Mouse (Mus musculus) B cell, adult (primary cell): Measurements from ENCODE around the gene Gm3127. TPM values are rescaled to one million over a fixed set of nuclear protein-coding genes. Genes with fewer than 3 reads are reported as not detected.

Experiments
- total RNA-seq: library from RNA; stranded (reverse); gene quantifications from 4 replicates; pipeline ENCODE4 v1.2.4, GENCODE M21; 2023; ENCODE audit not compliant: inconsistent age

Gm3127 gene
- not detected in 4 replicates for total RNA-seq

GRCm38 (mm10) chr14:4164730-4165129, at the start of gene Gm3127:
Gene Gm3127 (plus strand): TSS chr14:4165030.

GRCm38 (mm10) chr14:4182491-4183210, 17.8 kb downstream of the Gm3127 start, which contains the start of gene Gm2974:
Gene Gm2974 (plus strand): TSS chr14:4182576.

Other genes starting within 250 kb of the Gm3127 start
- not detected in 4 replicates for gene Gm3029, start 233.3 kb upstream of the Gm3127 start, total RNA-seq
- not detected in 4 replicates for gene Gm3095, start 201.5 kb upstream of the Gm3127 start, total RNA-seq
- gene Gm3099, start 166.6 kb upstream of the Gm3127 start, total RNA-seq: not detected in 4 replicates
- gene Gm5796, start 141.1 kb upstream of the Gm3127 start, total RNA-seq: not detected in 4 replicates
- gene Gm3115, start 80.9 kb upstream of the Gm3127 start, total RNA-seq: not detected in 4 replicates
- not detected in 4 replicates for gene Gm8108, start 54.5 kb upstream of the Gm3127 start, total RNA-seq
- gene Gm2974, start 17.5 kb downstream of the Gm3127 start, total RNA-seq: not detected in 4 replicates
- gene Gm3138, start 84.6 kb downstream of the Gm3127 start, total RNA-seq: not detected in 4 replicates
- not detected in 4 replicates for gene Gm3149, start 152.3 kb downstream of the Gm3127 start, total RNA-seq
- not detected in 4 replicates for gene 2610042L04Rik, start 169.7 kb downstream of the Gm3127 start, total RNA-seq
- gene Gm3159, start 232.5 kb downstream of the Gm3127 start, total RNA-seq: not detected in 4 replicates